Mouse (Mus musculus) liver, adult 2 months (tissue): ENCODE measurements at regions not wholly inside any gene's neighbourhood (a gene's known extent, or its start where the extent isn't known, plus 50 kb on each side); places are given as distances from the start of the nearest gene placed in this dataset.

Source experiments
- CTCF ChIP-seq: fragments of 200-500 bp; IDR thresholded peaks from 2 replicates; pipeline ENCODE4 v1.5.1; 2011; ENCODE audit warnings: low read depth, low read length, control low read depth
- POLR2A ChIP-seq: fragments of 200-500 bp; IDR thresholded peaks from 2 replicates; pipeline ENCODE4 v1.6.1; 2011; ENCODE audit warnings: low read length, control low read depth; ENCODE audit not compliant: insufficient read depth; ENCODE audit errors: extremely low read depth

DNA sequence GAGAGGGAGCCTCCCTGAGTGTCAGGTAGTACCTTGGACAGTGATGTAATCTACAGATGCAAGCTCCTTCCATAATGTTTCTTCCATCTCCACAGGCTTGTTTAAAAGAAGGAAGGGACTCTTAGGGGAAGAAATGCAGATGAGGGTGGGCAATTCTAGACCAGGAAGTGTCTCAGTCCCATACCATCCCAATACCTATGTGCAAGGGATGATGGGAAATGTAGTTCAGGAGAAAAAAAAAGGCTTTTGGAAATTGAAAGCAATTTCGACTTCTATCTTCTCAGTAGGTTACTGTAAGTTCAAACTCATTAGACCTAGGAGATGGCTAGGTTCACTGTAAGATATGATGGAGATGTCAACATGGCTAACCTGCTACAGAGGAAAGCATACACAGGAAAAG is 68.3 kb downstream of the Cd83 start:
- TF ChIP-seq CTCF (no peak), POLR2A (no peak)
